Mouse (Mus musculus): ENCODE data around the gene Rptor.

- TF ChIP-seq CTCF (IDR thresholded peaks at IDR 0.05; ENCODE audit: low read depth) (no peak), EP300 (IDR thresholded peaks at IDR 0.05; ENCODE audit: low read depth) (no peak)
Observed at GRCm38 (mm10) chr11:119902891-119903290, 300.2 kb downstream of the Rptor start.
